8 mouse cellular contexts compared by ENCODE assay signal in the genomic region with DNA sequence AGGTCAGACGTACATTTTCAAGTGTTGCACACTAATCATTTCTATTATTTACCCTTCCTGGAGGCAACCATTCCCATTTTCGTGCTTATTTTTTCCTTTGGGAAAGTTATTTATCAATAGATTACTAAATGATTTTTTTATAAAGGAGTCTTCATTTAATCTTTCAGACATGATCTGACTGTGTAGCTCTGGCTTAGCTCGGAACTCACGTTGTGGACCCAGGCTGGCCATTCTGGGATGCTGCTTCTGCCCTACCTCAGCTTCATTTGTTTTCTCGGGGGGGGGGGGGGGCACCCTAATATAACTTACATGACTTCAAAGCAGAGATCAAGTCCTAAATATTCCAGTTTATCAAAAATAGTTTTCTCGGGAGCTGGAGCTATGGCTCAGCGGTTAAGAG. TPM values are rescaled to one million over a fixed set of nuclear protein-coding genes. Genes with fewer than 3 reads are reported as not detected.
DNase-seq lines count a peak whose midpoint lies in the region; ATAC-seq and TF ChIP-seq lines count a peak whose summit lies in the region.

No protein-coding gene starts in this region.

- H3K9ac ChIP-seq in limb, embryonic 12.5 days (replicated peaks) = no peak overlapping the region; the same call in 1 of the 2 replicates
- no peak overlapping the region; the same call in 1 of the 2 replicates for H3K9ac ChIP-seq in stomach, embryonic 15.5 days

- no peaks in the 10 kb centered on the region for H3K9me3 ChIP-seq in limb, embryonic 12.5 days
- H3K9me3 ChIP-seq in stomach, embryonic 15.5 days = no peaks in the 10 kb centered on the region

- peak overlapping the region; percentile 52 for H3K4me2 ChIP-seq in limb, embryonic 12.5 days
- H3K4me2 ChIP-seq in stomach, embryonic 15.5 days = peak overlapping the region; percentile 56

- WGBS in cerebellum, adult 2 months = 6% methylated on average over 7 of the region's 7 CpGs
- 12% methylated on average over 7 of the region's 7 CpGs for WGBS in limb, embryonic 12.5 days
- WGBS in stomach, embryonic 15.5 days = 6% methylated on average over 7 of the region's 7 CpGs

- ATAC-seq in limb, embryonic 12.5 days (ENCODE audit: insufficient number of reproducible peaks, insufficient read depth, low FRiP score, low TSS enrichment, low read depth) = 0 out of 2 replicates have a peak, but pooled peaks have one; percentile 17
- no peak for ATAC-seq in stomach, embryonic 15.5 days (ENCODE audit: insufficient read depth, low FRiP score, low read depth)

- H3K27me3 ChIP-seq in cerebellum, adult 2 months (ENCODE audit: control insufficient read depth, insufficient read depth, low read length) = no peaks in the 10 kb centered on the region
- H3K27me3 ChIP-seq in limb, embryonic 12.5 days = no peaks in the 10 kb centered on the region
- H3K27me3 ChIP-seq in stomach, embryonic 15.5 days (replicated peaks) = no peaks in the 10 kb centered on the region

- DNase-seq in cerebellum, adult 2 months = no peak
- no peak for DNase-seq in cerebellum, postnatal 4 days (ENCODE audit: low spot score in 2 of 2)
- DNase-seq in retina, postnatal 7 days (ENCODE audit: low read depth, low spot score) = peak; percentile 19
- DNase-seq in retina, embryonic 14.5 days (ENCODE audit: low spot score) = no peak
- no peak for DNase-seq in left cerebral cortex, adult 18-20 months (ENCODE audit: low spot score in 2 of 2)
- DNase-seq in gastrocnemius, postnatal 36 days = no peak

- H3K4me1 ChIP-seq in cerebellum, adult 2 months (ENCODE audit: control insufficient read depth, insufficient read depth, low read length) = peaks cover 3% of the 10 kb centered on the region; the same call in 1 of the 2 replicates
- peaks cover 10% of the 10 kb centered on the region; the same call in 1 of the 2 replicates for H3K4me1 ChIP-seq in limb, embryonic 12.5 days (replicated peaks)
- peaks cover 5% of the 10 kb centered on the region; the same call in 1 of the 2 replicates for H3K4me1 ChIP-seq in stomach, embryonic 15.5 days

- no peak for TF ChIP-seq CTCF in cerebellum, adult 2 months (IDR thresholded peaks at IDR 0.05; ENCODE audit: borderline replicate concordance, insufficient read depth, low read depth, low read length)

- TF ChIP-seq POLR2A in cerebellum, adult 2 months (IDR thresholded peaks at IDR 0.05; ENCODE audit: borderline replicate concordance, insufficient read depth, low read length) = no peak

- peak overlapping the region; percentile 67 for H3K4me3 ChIP-seq in cerebellum, adult 2 months (replicated peaks; ENCODE audit: insufficient read depth, low read depth, low read length)
- H3K4me3 ChIP-seq in limb, embryonic 12.5 days (replicated peaks) = peak overlapping the region; percentile 91
- H3K4me3 ChIP-seq in stomach, embryonic 15.5 days (replicated peaks) = peak overlapping the region; percentile 100

- intact Hi-C loops in gastrocnemius, postnatal 36 days (cut with DNase I) = loop anchor here (5.0 kb wide), 2 partner anchors 83 to 143 kb away; a partner anchor contains a TSS

- H3K27ac ChIP-seq in cerebellum, adult 2 months (ENCODE audit: insufficient read depth, low read length) = no peak overlapping the region
- H3K27ac ChIP-seq in limb, embryonic 12.5 days = peak overlapping the region; percentile 82
- H3K27ac ChIP-seq in stomach, embryonic 15.5 days = peak overlapping the region; percentile 70

- peaks cover 34% of the 10 kb centered on the region for H3K36me3 ChIP-seq in limb, embryonic 12.5 days
- H3K36me3 ChIP-seq in stomach, embryonic 15.5 days = peaks cover 25% of the 10 kb centered on the region

RNA-seq across cellular contexts. Expression of a gene that starts 0.5 kb away (rescaled TPM):
- polyA plus RNA-seq in cerebellum, adult 2 months (2012; rRNA removed) = 148 and 153 TPM in 2 replicates
- polyA plus RNA-seq in limb, embryonic 12.5 days (2016; fragmentation: Nextera tagmentation; extraction: Ambion mirVana) = 272 and 279 TPM in 2 replicates
- 227 and 229 TPM in 2 replicates for polyA plus RNA-seq in stomach, embryonic 15.5 days (2015; fragmentation: Nextera tagmentation; extraction: Ambion mirVana)
- total RNA-seq in left cerebral cortex, adult 18-20 months (2021) = 100 to 1,000 TPM; 158 to 165 TPM
- 100 to 1,000 TPM in 1 of 2 experiments, 10 to 100 TPM in 1; 93.1 to 119 TPM for total RNA-seq in gastrocnemius, postnatal 36 days (2021)

RNA-seq across cellular contexts. Expression of a gene that starts 18.9 kb away (rescaled TPM):
- polyA plus RNA-seq in cerebellum, adult 2 months (2012; rRNA removed) = 0.16 TPM in 1 of 2 replicates, not detected in the other
- polyA plus RNA-seq in limb, embryonic 12.5 days (2016; fragmentation: Nextera tagmentation; extraction: Ambion mirVana) = 0.19 TPM in 2 replicates
- not detected in 2 replicates for polyA plus RNA-seq in stomach, embryonic 15.5 days (2015; fragmentation: Nextera tagmentation; extraction: Ambion mirVana)
- total RNA-seq in left cerebral cortex, adult 18-20 months (2021) = not detected
- under 1 TPM in 1 of 2 experiments, not detected in 1; 0.17 TPM for total RNA-seq in gastrocnemius, postnatal 36 days (2021)
